Comparison of ENCODE assay signal across 22 mouse cellular contexts in the genomic region with DNA sequence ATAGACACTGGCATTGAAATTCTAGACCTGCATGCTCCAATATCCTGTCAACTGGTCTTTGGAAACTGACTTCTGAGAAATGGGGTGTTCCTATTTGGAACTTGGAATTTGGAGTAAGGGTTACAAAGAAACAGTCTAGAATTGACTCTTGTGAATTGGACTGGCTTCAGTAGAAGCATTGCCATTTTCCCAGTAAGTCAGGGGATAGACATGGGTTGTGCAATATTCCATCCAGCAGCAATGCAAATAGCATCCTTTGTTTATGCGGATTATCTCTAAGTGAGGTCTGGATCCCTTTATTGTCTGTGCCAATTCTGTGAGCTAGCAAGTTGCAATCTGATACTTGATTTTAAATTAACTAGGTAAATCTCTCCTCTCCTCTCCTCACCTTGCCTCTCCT.
DNase-seq lines count a peak whose midpoint lies in the region; ATAC-seq and TF ChIP-seq lines count a peak whose summit lies in the region.
"Had no signal": no experiment of that assay in that cellular context is flagged by ENCODE, and none has a peak within 500 bp of the region (broad histone marks: within the 10 kb centered on the region; RNA-seq: fewer than 3 reads in every experiment).

No protein-coding gene starts in this region.

- H3K36me3 ChIP-seq in heart, embryonic 10.5 days: no peaks in the 10 kb centered on the region
- H3K36me3 ChIP-seq in lung, embryonic 14.5 days (ENCODE audit: insufficient read depth): no peaks in the 10 kb centered on the region
- H3K36me3 ChIP-seq in lung, postnatal 0 days (ENCODE audit: insufficient read depth, low read length): no peaks in the 10 kb centered on the region
- H3K36me3 ChIP-seq: embryonic facial prominence, embryonic 10.5 days; embryonic facial prominence, embryonic 12.5 days; forebrain, embryonic 15.5 days; G1E had no signal

- H3K9ac ChIP-seq in lung, embryonic 14.5 days: no peak overlapping the region
- no peak overlapping the region for H3K9ac ChIP-seq in lung, postnatal 0 days (replicated peaks; ENCODE audit: low read depth)
- H3K9ac ChIP-seq: embryonic facial prominence, embryonic 12.5 days; forebrain, embryonic 13.5 days; forebrain, embryonic 15.5 days had no signal

- no peaks in the 10 kb centered on the region for H3K9me3 ChIP-seq in heart, embryonic 10.5 days
- H3K9me3 ChIP-seq in lung, embryonic 14.5 days (ENCODE audit: low read depth, low read length): no peaks in the 10 kb centered on the region
- no peaks in the 10 kb centered on the region for H3K9me3 ChIP-seq in lung, postnatal 0 days (ENCODE audit: low read length)
- H3K9me3 ChIP-seq: embryonic facial prominence, embryonic 10.5 days; embryonic facial prominence, embryonic 12.5 days; forebrain, embryonic 13.5 days; forebrain, embryonic 15.5 days had no signal

- TF ChIP-seq EP300 in lung, postnatal 0 days (IDR thresholded peaks at IDR 0.05): no peak

- peak; percentile 34 for DNase-seq in heart, adult 11 months
- no peak for DNase-seq in heart, embryonic 10.5 days (ENCODE audit: low spot score)
- DNase-seq in lung, embryonic 14.5 days: peak; percentile 19
- no peak for DNase-seq in lung, postnatal 14 days
- DNase-seq in lung, postnatal 0 days (ENCODE audit: low spot score): peak; percentile 70
- DNase-seq in lung, postnatal 10 days: no peak
- no peak for DNase-seq in testis, postnatal 14 days (ENCODE audit: low spot score)
- DNase-seq: adrenal gland, adult 8-10 months; adrenal gland, postnatal 14 days; adrenal gland, postnatal 36 days; B cell, adult 2 months; cerebellum, adult 11-12 months; cerebellum, adult 2 months; cerebellum, adult 9-10 months; cerebellum, postnatal 10 days; cerebellum, postnatal 25 days had no signal

- H3K4me3 ChIP-seq in heart, embryonic 10.5 days: no peak overlapping the region
- no peak overlapping the region for H3K4me3 ChIP-seq in lung, embryonic 14.5 days (ENCODE audit: low read depth, low read length)
- H3K4me3 ChIP-seq in lung, postnatal 0 days (ENCODE audit: low read depth, low read length): no peak overlapping the region
- H3K4me3 ChIP-seq: embryonic facial prominence, embryonic 10.5 days; embryonic facial prominence, embryonic 12.5 days; forebrain, embryonic 13.5 days; forebrain, embryonic 15.5 days had no signal

- TF ChIP-seq CTCF in lung, embryonic 14.5 days (IDR thresholded peaks at IDR 0.05; ENCODE audit: low read depth): no peak
- TF ChIP-seq CTCF in lung, postnatal 0 days (IDR thresholded peaks at IDR 0.05): no peak

- no peak overlapping the region for H3K27ac ChIP-seq in heart, embryonic 10.5 days
- H3K27ac ChIP-seq in lung, embryonic 14.5 days (ENCODE audit: low read depth): no peak overlapping the region
- no peak overlapping the region for H3K27ac ChIP-seq in lung, postnatal 0 days (ENCODE audit: low read length)
- H3K27ac ChIP-seq: embryonic facial prominence, embryonic 10.5 days; embryonic facial prominence, embryonic 12.5 days; forebrain, embryonic 13.5 days; forebrain, embryonic 15.5 days had no signal

- no peaks in the 10 kb centered on the region for H3K27me3 ChIP-seq in heart, embryonic 10.5 days (ENCODE audit: insufficient read depth, poor library complexity, severe bottlenecking)
- no peaks in the 10 kb centered on the region for H3K27me3 ChIP-seq in lung, embryonic 14.5 days (ENCODE audit: insufficient read depth, low read length)
- no peaks in the 10 kb centered on the region for H3K27me3 ChIP-seq in lung, postnatal 0 days (replicated peaks; ENCODE audit: insufficient read depth, low read length)
- H3K27me3 ChIP-seq: embryonic facial prominence, embryonic 12.5 days; forebrain, embryonic 13.5 days; forebrain, embryonic 15.5 days had no signal

- no peak for ATAC-seq in lung, embryonic 14.5 days (ENCODE audit: insufficient read depth)
- ATAC-seq in lung, postnatal 0 days: peak; percentile 25; the same call in 1 of the 2 replicates
- ATAC-seq: CD4-positive, CD25-positive, alpha-beta regulatory T cell, adult 4 months; forebrain, embryonic 13.5 days; forebrain, embryonic 15.5 days had no signal

- H3K4me1 ChIP-seq in heart, embryonic 10.5 days: peaks cover 9% of the 10 kb centered on the region; the same call in 1 of the 2 replicates
- no peaks in the 10 kb centered on the region for H3K4me1 ChIP-seq in lung, embryonic 14.5 days (ENCODE audit: insufficient read depth)
- H3K4me1 ChIP-seq in lung, postnatal 0 days (ENCODE audit: insufficient read depth, low read depth, low read length): no peaks in the 10 kb centered on the region

- H3K4me2 ChIP-seq in lung, embryonic 14.5 days: no peak overlapping the region
- no peak overlapping the region for H3K4me2 ChIP-seq in lung, postnatal 0 days (replicated peaks; ENCODE audit: low read depth, low read length)
- H3K4me2 ChIP-seq: embryonic facial prominence, embryonic 12.5 days; forebrain, embryonic 13.5 days; forebrain, embryonic 15.5 days had no signal

- 96% methylated on average over 1 of the region's 1 CpGs for WGBS in heart, embryonic 10.5 days
- WGBS in lung, embryonic 14.5 days: 84% methylated on average over 1 of the region's 1 CpGs
- WGBS in lung, postnatal 0 days: 69% methylated on average over 1 of the region's 1 CpGs

Comparison
In these comparisons a context has a peak if more than half of its experiments do, and no peak if none do; other contexts are left out.
1. DNase-seq: peak in heart, adult 11 months (single experiment), lung, embryonic 14.5 days (single experiment) and lung, postnatal 0 days (single experiment); none in heart, embryonic 10.5 days (single experiment), lung, postnatal 14 days (single experiment), lung, postnatal 10 days (single experiment) and testis, postnatal 14 days (single experiment).